Mouse (Mus musculus): ENCODE measurements at regions not wholly inside any gene's neighbourhood (a gene's known extent, or its start where the extent isn't known, plus 50 kb on each side); places are given as distances from the start of the nearest gene placed in this dataset.

DNA sequence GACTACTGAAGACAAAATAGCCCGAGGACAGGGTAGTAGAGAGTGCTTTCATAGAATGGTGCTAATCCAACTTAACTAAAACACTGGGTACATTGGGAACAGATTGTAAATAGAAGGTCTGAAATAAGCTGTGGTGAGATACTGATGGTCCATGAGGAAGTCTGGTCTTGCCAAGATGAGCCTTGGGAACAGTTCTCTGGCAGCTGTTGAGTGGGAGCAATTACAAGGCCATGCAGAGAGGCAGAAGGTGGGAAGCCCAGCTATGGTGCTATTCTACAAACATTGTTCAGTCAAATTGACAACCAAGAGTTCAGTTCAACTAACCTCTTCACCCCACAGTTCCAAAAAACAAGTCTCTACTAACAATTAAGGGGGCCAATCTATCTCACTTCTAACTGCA lies 92.5 kb upstream of the Tenm4 start:
- H3K27me3 ChIP-seq (ENCODE audit: control insufficient read depth, insufficient read depth, low read length): no peaks in the 10 kb centered on the region
- ATAC-seq (ENCODE audit: low FRiP score) (no peak), DNase-seq (ENCODE audit: low spot score) (no peak)
- no peak overlapping the region for H3K4me3 ChIP-seq (ENCODE audit: low read depth, low read length)
- no peak overlapping the region for H3K27ac ChIP-seq (ENCODE audit: low read depth, low read length)
- H3K9ac ChIP-seq (ENCODE audit: low read depth, low read length): no peak overlapping the region
- H3K4me1 ChIP-seq (replicated peaks; ENCODE audit: control insufficient read depth, insufficient read depth, low read length): no peaks in the 10 kb centered on the region
- no peak overlapping the region for H3K4me2 ChIP-seq (replicated peaks; ENCODE audit: low read depth, low read length)
- H3K9me3 ChIP-seq (ENCODE audit: control insufficient read depth, low read length): no peaks in the 10 kb centered on the region
- WGBS: 88% methylated on average over 1 of the region's 1 CpGs
- H3K36me3 ChIP-seq (ENCODE audit: control insufficient read depth, insufficient read depth, low read length): no peaks in the 10 kb centered on the region

- DNase-seq (ENCODE audit: low spot score) (no peak), ATAC-seq (ENCODE audit: low FRiP score) (no peak)
- no peak overlapping the region for H3K9ac ChIP-seq (ENCODE audit: low read depth, low read length)
- WGBS: 65% methylated on average over 4 of the region's 4 CpGs
- H3K27ac ChIP-seq (ENCODE audit: low read depth, low read length): no peak overlapping the region
- no peaks in the 10 kb centered on the region for H3K4me1 ChIP-seq (replicated peaks; ENCODE audit: control insufficient read depth, insufficient read depth, low read length)
- H3K36me3 ChIP-seq (ENCODE audit: control insufficient read depth, insufficient read depth, low read length): no peaks in the 10 kb centered on the region
- H3K4me2 ChIP-seq (replicated peaks; ENCODE audit: low read depth, low read length): no peak overlapping the region
- H3K4me3 ChIP-seq (ENCODE audit: low read depth, low read length): no peak overlapping the region
- H3K27me3 ChIP-seq (ENCODE audit: control insufficient read depth, insufficient read depth, low read length): no peaks in the 10 kb centered on the region
- H3K9me3 ChIP-seq (ENCODE audit: control insufficient read depth, low read length): no peaks in the 10 kb centered on the region
Observed at GRCm38 (mm10) chr7:96081676-96082075, 89.4 kb upstream of the Tenm4 start.

GRCm38 (mm10) chr7:96095185-96095584 lies 75.9 kb upstream of the Tenm4 start:
- ATAC-seq (ENCODE audit: low FRiP score): no peak

GRCm38 (mm10) chr7:96095752-96096151 lies 75.3 kb upstream of the Tenm4 start:
- Histone ChIP-seq H3K27ac (ENCODE audit: low read depth, low read length) (no peak overlapping the region), H3K9me3 (ENCODE audit: control insufficient read depth, low read length) (no peaks in the 10 kb centered on the region), H3K36me3 (ENCODE audit: control insufficient read depth, insufficient read depth, low read length) (no peaks in the 10 kb centered on the region), H3K4me3 (ENCODE audit: low read depth, low read length) (no peak overlapping the region), H3K4me2 (replicated peaks; ENCODE audit: low read depth, low read length) (no peak overlapping the region), H3K27me3 (ENCODE audit: control insufficient read depth, insufficient read depth, low read length) (no peaks in the 10 kb centered on the region), H3K9ac (ENCODE audit: low read depth, low read length) (no peak overlapping the region), H3K4me1 (replicated peaks; ENCODE audit: control insufficient read depth, insufficient read depth, low read length) (no peaks in the 10 kb centered on the region)
- ATAC-seq (ENCODE audit: low FRiP score) (no peak), DNase-seq (ENCODE audit: low spot score) (no peak)
- WGBS: 83% methylated on average over 3 of the region's 3 CpGs

More at GRCm38 (mm10) chr7:96095185-96095584, 75.9 kb upstream of the Tenm4 start:
- H3K9me3 ChIP-seq (ENCODE audit: control insufficient read depth, low read length): no peaks in the 10 kb centered on the region
- H3K4me2 ChIP-seq (replicated peaks; ENCODE audit: low read depth, low read length): no peak overlapping the region
- no peak overlapping the region for H3K9ac ChIP-seq (ENCODE audit: low read depth, low read length)
- H3K36me3 ChIP-seq (ENCODE audit: control insufficient read depth, insufficient read depth, low read length): no peaks in the 10 kb centered on the region
- 73% methylated on average over 4 of the region's 4 CpGs for WGBS
- no peaks in the 10 kb centered on the region for H3K27me3 ChIP-seq (ENCODE audit: control insufficient read depth, insufficient read depth, low read length)
- H3K4me1 ChIP-seq (replicated peaks; ENCODE audit: control insufficient read depth, insufficient read depth, low read length): no peaks in the 10 kb centered on the region
- H3K4me3 ChIP-seq (ENCODE audit: low read depth, low read length): no peak overlapping the region
- H3K27ac ChIP-seq (ENCODE audit: low read depth, low read length): no peak overlapping the region
- no peak for DNase-seq (ENCODE audit: low spot score)

DNA sequence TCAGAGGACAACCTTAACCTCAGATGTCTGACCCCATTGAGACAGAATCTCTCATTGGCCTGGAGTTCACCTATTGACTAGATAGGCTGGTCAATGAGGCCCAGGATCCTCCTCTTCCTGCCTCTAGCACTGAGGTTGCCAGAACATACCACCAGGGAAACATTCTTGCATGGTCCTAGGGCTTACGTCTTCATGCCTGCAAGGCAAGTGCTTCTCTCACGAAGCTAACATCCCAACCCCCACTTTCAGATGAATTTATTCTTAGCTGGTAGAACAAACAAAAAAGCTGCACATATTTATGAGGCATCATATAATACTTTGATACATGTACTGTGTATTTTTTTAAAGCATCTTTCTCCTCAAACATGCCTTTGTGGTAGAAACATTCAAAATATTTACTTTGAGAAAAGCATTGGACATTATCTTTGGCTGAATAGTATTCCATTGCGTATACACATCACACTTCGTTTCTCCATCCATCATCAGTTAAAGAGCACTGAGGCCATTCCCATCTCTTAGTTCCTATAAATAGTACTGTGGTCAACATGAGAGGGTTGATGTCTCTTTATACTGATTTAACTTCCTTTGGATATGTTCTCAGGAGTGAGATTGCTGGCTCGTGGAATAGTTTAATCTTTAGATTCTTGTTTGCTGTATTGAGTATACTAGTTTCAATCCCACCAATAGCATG lies 72.2 kb upstream of the Tenm4 start:
- H3K27ac ChIP-seq (ENCODE audit: low read depth, low read length): no peak overlapping the region
- WGBS: 86% methylated on average over 5 of the region's 5 CpGs
- no peak for DNase-seq (ENCODE audit: low spot score)
- H3K27me3 ChIP-seq (ENCODE audit: control insufficient read depth, insufficient read depth, low read length): no peaks in the 10 kb centered on the region
- no peak overlapping the region for H3K4me3 ChIP-seq (ENCODE audit: low read depth, low read length)
- H3K9me3 ChIP-seq (ENCODE audit: control insufficient read depth, low read length): no peaks in the 10 kb centered on the region
- no peaks in the 10 kb centered on the region for H3K4me1 ChIP-seq (replicated peaks; ENCODE audit: control insufficient read depth, insufficient read depth, low read length)
- no peaks in the 10 kb centered on the region for H3K36me3 ChIP-seq (ENCODE audit: control insufficient read depth, insufficient read depth, low read length)
- ATAC-seq (ENCODE audit: low FRiP score): no peak
- H3K4me2 ChIP-seq (replicated peaks; ENCODE audit: low read depth, low read length): no peak overlapping the region
- H3K9ac ChIP-seq (ENCODE audit: low read depth, low read length): no peak overlapping the region

GRCm38 (mm10) chr7:96102727-96103126 lies 68.3 kb upstream of the Tenm4 start:
- ATAC-seq (ENCODE audit: low FRiP score) (no peak), DNase-seq (ENCODE audit: low spot score) (no peak)
- 79% methylated on average over 6 of the region's 6 CpGs for WGBS
- no peak overlapping the region for H3K9ac ChIP-seq (ENCODE audit: low read depth, low read length)
- no peak overlapping the region for H3K27ac ChIP-seq (ENCODE audit: low read depth, low read length)
- no peak overlapping the region for H3K4me2 ChIP-seq (replicated peaks; ENCODE audit: low read depth, low read length)
- H3K36me3 ChIP-seq (ENCODE audit: control insufficient read depth, insufficient read depth, low read length): no peaks in the 10 kb centered on the region
- H3K4me1 ChIP-seq (replicated peaks; ENCODE audit: control insufficient read depth, insufficient read depth, low read length): no peaks in the 10 kb centered on the region
- H3K9me3 ChIP-seq (ENCODE audit: control insufficient read depth, low read length): no peaks in the 10 kb centered on the region
- H3K27me3 ChIP-seq (ENCODE audit: control insufficient read depth, insufficient read depth, low read length): no peaks in the 10 kb centered on the region
- no peak overlapping the region for H3K4me3 ChIP-seq (ENCODE audit: low read depth, low read length)

- H3K9me3 ChIP-seq (ENCODE audit: control insufficient read depth, low read length): no peaks in the 10 kb centered on the region
- 75% methylated on average over 2 of the region's 2 CpGs for WGBS
- no peak overlapping the region for H3K4me3 ChIP-seq (ENCODE audit: low read depth, low read length)
- H3K9ac ChIP-seq (ENCODE audit: low read depth, low read length): no peak overlapping the region
- ATAC-seq (ENCODE audit: low FRiP score): no peak
- H3K4me2 ChIP-seq (replicated peaks; ENCODE audit: low read depth, low read length): no peak overlapping the region
- H3K27ac ChIP-seq (ENCODE audit: low read depth, low read length): no peak overlapping the region
- no peaks in the 10 kb centered on the region for H3K27me3 ChIP-seq (ENCODE audit: control insufficient read depth, insufficient read depth, low read length)
- no peaks in the 10 kb centered on the region for H3K4me1 ChIP-seq (replicated peaks; ENCODE audit: control insufficient read depth, insufficient read depth, low read length)
- no peak for DNase-seq (ENCODE audit: low spot score)
- no peaks in the 10 kb centered on the region for H3K36me3 ChIP-seq (ENCODE audit: control insufficient read depth, insufficient read depth, low read length)
Observed at GRCm38 (mm10) chr7:96108768-96109167, 62.3 kb upstream of the Tenm4 start.

GRCm38 (mm10) chr7:96120142-96120541 lies 50.9 kb upstream of the Tenm4 start:
- no peaks in the 10 kb centered on the region for H3K9me3 ChIP-seq (ENCODE audit: control insufficient read depth, low read length)
- H3K4me1 ChIP-seq (replicated peaks; ENCODE audit: control insufficient read depth, insufficient read depth, low read length): no peaks in the 10 kb centered on the region; the same call in 1 of the 2 replicates
- no peak overlapping the region for H3K4me3 ChIP-seq (ENCODE audit: low read depth, low read length)
- 84% methylated on average over 8 of the region's 8 CpGs for WGBS
- no peaks in the 10 kb centered on the region for H3K27me3 ChIP-seq (ENCODE audit: control insufficient read depth, insufficient read depth, low read length)
- ATAC-seq (ENCODE audit: low FRiP score) (no peak), DNase-seq (ENCODE audit: low spot score) (no peak)
- no peak overlapping the region for H3K4me2 ChIP-seq (replicated peaks; ENCODE audit: low read depth, low read length)
- H3K36me3 ChIP-seq (ENCODE audit: control insufficient read depth, insufficient read depth, low read length): no peaks in the 10 kb centered on the region
- H3K27ac ChIP-seq (ENCODE audit: low read depth, low read length): no peak overlapping the region
- H3K9ac ChIP-seq (ENCODE audit: low read depth, low read length): no peak overlapping the region

All from hindbrain, embryonic 11.5 days (tissue).